In genomic region chr5:130363773-130364172, GRCm38 (mm10) we compare ENCODE assay signal across 16 mouse cellular contexts. TPM values are rescaled to one million over a fixed set of nuclear protein-coding genes. Genes with fewer than 3 reads are reported as not detected.
DNase-seq lines count a peak whose midpoint lies in the region; ATAC-seq lines count a peak whose summit lies in the region.
"Had no signal": no experiment of that assay in that cellular context is flagged by ENCODE, and none has a peak within 500 bp of the region (broad histone marks: within the 10 kb centered on the region; RNA-seq: fewer than 3 reads in every experiment).

No protein-coding gene starts in this region.

- WGBS in hindbrain, embryonic 11.5 days = 59% methylated on average over 3 of the region's 3 CpGs
- 50% methylated on average over 3 of the region's 3 CpGs for WGBS in hindbrain, embryonic 12.5 days
- 46% methylated on average over 3 of the region's 3 CpGs for WGBS in embryonic facial prominence, embryonic 10.5 days
- WGBS in heart, embryonic 10.5 days = 38% methylated on average over 3 of the region's 3 CpGs

- H3K36me3 ChIP-seq in hindbrain, embryonic 11.5 days (ENCODE audit: control insufficient read depth, insufficient read depth, low read length) = no peaks in the 10 kb centered on the region
- no peaks in the 10 kb centered on the region for H3K36me3 ChIP-seq in hindbrain, embryonic 12.5 days
- no peaks in the 10 kb centered on the region for H3K36me3 ChIP-seq in embryonic facial prominence, embryonic 10.5 days (replicated peaks)
- no peaks in the 10 kb centered on the region for H3K36me3 ChIP-seq in heart, embryonic 10.5 days
- H3K36me3 ChIP-seq: heart, embryonic 13.5 days; stomach, embryonic 15.5 days had no signal

- H3K4me3 ChIP-seq in hindbrain, embryonic 11.5 days (ENCODE audit: low read depth, low read length) = no peak overlapping the region
- no peak overlapping the region for H3K4me3 ChIP-seq in hindbrain, embryonic 12.5 days
- H3K4me3 ChIP-seq in embryonic facial prominence, embryonic 10.5 days = no peak overlapping the region
- H3K4me3 ChIP-seq in heart, embryonic 10.5 days = no peak overlapping the region
- H3K4me3 ChIP-seq: gastrocnemius, adult 2 months; heart, embryonic 13.5 days; megakaryocyte, embryonic 14.5 days; stomach, embryonic 15.5 days had no signal

- no peaks in the 10 kb centered on the region for H3K4me1 ChIP-seq in hindbrain, embryonic 11.5 days (replicated peaks; ENCODE audit: control insufficient read depth, insufficient read depth, low read length)
- 0 out of 2 replicates have a peak, but pooled peaks cover 2% of the 10 kb centered on the region for H3K4me1 ChIP-seq in hindbrain, embryonic 12.5 days
- H3K4me1 ChIP-seq in embryonic facial prominence, embryonic 10.5 days = peaks cover 15% of the 10 kb centered on the region
- no peaks in the 10 kb centered on the region for H3K4me1 ChIP-seq in heart, embryonic 10.5 days
- H3K4me1 ChIP-seq: heart, embryonic 13.5 days; stomach, embryonic 15.5 days had no signal

- H3K27ac ChIP-seq in hindbrain, embryonic 11.5 days (ENCODE audit: low read depth, low read length) = no peak overlapping the region
- H3K27ac ChIP-seq in hindbrain, embryonic 12.5 days = no peak overlapping the region
- H3K27ac ChIP-seq in embryonic facial prominence, embryonic 10.5 days (replicated peaks) = no peak overlapping the region
- H3K27ac ChIP-seq in heart, embryonic 10.5 days = no peak overlapping the region
- H3K27ac ChIP-seq: gastrocnemius, adult 2 months; heart, embryonic 13.5 days; liver, embryonic 14.5 days; stomach, embryonic 15.5 days had no signal

- no peaks in the 10 kb centered on the region for H3K9me3 ChIP-seq in hindbrain, embryonic 11.5 days (ENCODE audit: control insufficient read depth, low read length)
- no peaks in the 10 kb centered on the region for H3K9me3 ChIP-seq in hindbrain, embryonic 12.5 days (replicated peaks)
- no peaks in the 10 kb centered on the region for H3K9me3 ChIP-seq in embryonic facial prominence, embryonic 10.5 days
- no peaks in the 10 kb centered on the region for H3K9me3 ChIP-seq in heart, embryonic 10.5 days
- H3K9me3 ChIP-seq: heart, embryonic 13.5 days; stomach, embryonic 15.5 days had no signal

- no peaks in the 10 kb centered on the region for H3K27me3 ChIP-seq in hindbrain, embryonic 11.5 days (ENCODE audit: control insufficient read depth, insufficient read depth, low read length)
- H3K27me3 ChIP-seq in hindbrain, embryonic 12.5 days = no peaks in the 10 kb centered on the region; the same call in 1 of the 2 replicates
- no peaks in the 10 kb centered on the region for H3K27me3 ChIP-seq in embryonic facial prominence, embryonic 10.5 days (replicated peaks; ENCODE audit: low read depth, poor library complexity, severe bottlenecking)
- H3K27me3 ChIP-seq in heart, embryonic 10.5 days (ENCODE audit: insufficient read depth, poor library complexity, severe bottlenecking) = no peaks in the 10 kb centered on the region
- H3K27me3 ChIP-seq: heart, embryonic 13.5 days; stomach, embryonic 15.5 days had no signal

- no peak overlapping the region for H3K9ac ChIP-seq in hindbrain, embryonic 11.5 days (ENCODE audit: low read depth, low read length)
- no peak overlapping the region for H3K9ac ChIP-seq in hindbrain, embryonic 12.5 days
- H3K9ac ChIP-seq: heart, embryonic 13.5 days; liver, embryonic 14.5 days; stomach, embryonic 15.5 days had no signal

- DNase-seq in hindbrain, embryonic 11.5 days (ENCODE audit: low spot score) = peak; percentile 38
- DNase-seq in testis, postnatal 10 days (ENCODE audit: low spot score) = peak; percentile 45
- DNase-seq in testis, postnatal 14 days (ENCODE audit: low spot score) = no peak
- DNase-seq in embryonic facial prominence, embryonic 10.5 days (ENCODE audit: low spot score) = peak; percentile 58
- DNase-seq in yolk sac, embryonic 10.5 days (ENCODE audit: low spot score) = peak; percentile 28
- DNase-seq in heart, embryonic 10.5 days (ENCODE audit: low spot score) = no peak
- no peak for DNase-seq in spleen, adult 12 weeks (ENCODE audit: low spot score)
- DNase-seq: cerebellum, postnatal 36 days; gastrocnemius, adult 2 months had no signal

- H3K4me2 ChIP-seq in hindbrain, embryonic 11.5 days (replicated peaks; ENCODE audit: low read depth, low read length) = no peak overlapping the region
- no peak overlapping the region for H3K4me2 ChIP-seq in hindbrain, embryonic 12.5 days (replicated peaks)
- H3K4me2 ChIP-seq: heart, embryonic 13.5 days; stomach, embryonic 15.5 days had no signal

- no peak for ATAC-seq in hindbrain, embryonic 11.5 days (ENCODE audit: low FRiP score)
- ATAC-seq in hindbrain, embryonic 12.5 days (ENCODE audit: low FRiP score) = no peak
- ATAC-seq: CD4-positive, CD25-positive, alpha-beta regulatory T cell, adult 4 months; hindbrain, embryonic 16.5 days had no signal

RNA-seq across cellular contexts. Expression of gene Caln1, which starts 5.5 kb away (rescaled TPM):
- polyA plus RNA-seq in hindbrain, embryonic 11.5 days (2014; fragmentation: Nextera tagmentation; extraction: Ambion mirVana) = 1.2 and 1.7 TPM in 2 replicates
- 2.9 and 3.0 TPM in 2 replicates for polyA plus RNA-seq in hindbrain, embryonic 12.5 days (2016; fragmentation: Nextera tagmentation; extraction: Ambion mirVana)
- polyA plus RNA-seq in embryonic facial prominence, embryonic 10.5 days (2016; fragmentation: Nextera tagmentation; extraction: Ambion mirVana) = 0.27 and 0.89 TPM in 2 replicates
- 0.10 and 0.21 TPM in 2 replicates for polyA plus RNA-seq in heart, embryonic 10.5 days (2016; fragmentation: Nextera tagmentation; extraction: Ambion mirVana)
- polyA plus RNA-seq: CD4-positive, CD25-positive, alpha-beta regulatory T cell, adult 4 months; liver, embryonic 14.5 days had no signal

RNA-seq across cellular contexts. Expression of gene A330070K13Rik, which starts 20.7 kb away (rescaled TPM):
- polyA plus RNA-seq in hindbrain, embryonic 11.5 days (2014; fragmentation: Nextera tagmentation; extraction: Ambion mirVana) = not detected in 2 replicates
- polyA plus RNA-seq in hindbrain, embryonic 12.5 days (2016; fragmentation: Nextera tagmentation; extraction: Ambion mirVana) = not detected in 2 replicates
- polyA plus RNA-seq in embryonic facial prominence, embryonic 10.5 days (2016; fragmentation: Nextera tagmentation; extraction: Ambion mirVana) = not detected in 2 replicates
- polyA plus RNA-seq in heart, embryonic 10.5 days (2016; fragmentation: Nextera tagmentation; extraction: Ambion mirVana) = not detected in 2 replicates
- polyA plus RNA-seq: CD4-positive, CD25-positive, alpha-beta regulatory T cell, adult 4 months; heart, embryonic 13.5 days; liver, embryonic 14.5 days; stomach, embryonic 15.5 days had no signal

Comparison
In these comparisons a context has a peak if more than half of its experiments do, and no peak if none do; other contexts are left out.
1. DNase-seq: peak in hindbrain, embryonic 11.5 days (single experiment), testis, postnatal 10 days (single experiment), embryonic facial prominence, embryonic 10.5 days (single experiment) and yolk sac, embryonic 10.5 days (single experiment); none in testis, postnatal 14 days (single experiment), heart, embryonic 10.5 days (single experiment) and spleen, adult 12 weeks (single experiment).